Mouse (Mus musculus) heart, postnatal 25 days (tissue): ENCODE data around the gene Slc25a11. TPM values are rescaled to one million over a fixed set of nuclear protein-coding genes. Genes with fewer than 3 reads are reported as not detected.

ENCODE experiments used
- DNase-seq: peaks from one replicate; pipeline ENCODE4 v3.0.0; 2022; ENCODE audit warnings: low spot score
- intact Hi-C: fragments of 180-260 bp; cut with DNase I; formaldehyde crosslinking; loops from one replicate; pipeline ENCODE4 v1.15.1; 2025
- total RNA-seq, 2 experiments: library from RNA; stranded (reverse); gene quantifications; 2 replicates each; pipeline ENCODE4 v1.2.3; 2021

Slc25a11 gene
- total RNA-seq, 2 experiments from 2014 or later, result 550 to 562 TPM

GRCm38 (mm10) chr11:70668771-70669505 is 21.7 kb upstream of the Slc25a11 start, which contains the start of gene Spag7:
Spag7 (minus strand) TSS chr11:70669416.
- intact Hi-C loops, result loop anchor here (2.0 kb wide), 1 partner anchor 14 kb away; the partner anchor contains the start of gene Pfn1
- DNase-seq, result peak; percentile 98

DNA sequence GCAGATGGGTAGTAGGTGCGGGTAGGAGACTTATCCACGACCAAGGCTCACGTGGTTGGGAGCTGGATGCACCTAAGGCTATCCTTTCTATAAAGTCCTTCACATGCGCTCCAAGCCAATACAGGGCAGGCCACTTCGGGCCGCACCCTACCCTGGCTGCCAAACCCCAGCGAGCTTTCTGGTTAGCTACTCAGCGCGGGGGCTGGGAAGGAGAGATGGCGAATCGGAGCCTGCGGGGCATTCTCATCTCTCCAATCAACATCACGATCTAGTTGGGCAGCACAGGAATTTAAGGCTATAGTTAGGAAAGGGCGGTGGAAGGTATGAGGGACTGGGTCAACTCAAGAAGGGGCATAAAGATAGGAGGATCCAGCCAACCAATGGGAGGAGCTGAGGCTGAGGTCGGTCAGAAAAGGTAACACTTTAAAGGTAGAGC is 21.1 kb upstream of the Slc25a11 start:
- intact Hi-C loops, result loop anchor here (2.0 kb wide), 1 partner anchor 14 kb away; the partner anchor contains the start of gene Pfn1
- no peak for DNase-seq

DNA sequence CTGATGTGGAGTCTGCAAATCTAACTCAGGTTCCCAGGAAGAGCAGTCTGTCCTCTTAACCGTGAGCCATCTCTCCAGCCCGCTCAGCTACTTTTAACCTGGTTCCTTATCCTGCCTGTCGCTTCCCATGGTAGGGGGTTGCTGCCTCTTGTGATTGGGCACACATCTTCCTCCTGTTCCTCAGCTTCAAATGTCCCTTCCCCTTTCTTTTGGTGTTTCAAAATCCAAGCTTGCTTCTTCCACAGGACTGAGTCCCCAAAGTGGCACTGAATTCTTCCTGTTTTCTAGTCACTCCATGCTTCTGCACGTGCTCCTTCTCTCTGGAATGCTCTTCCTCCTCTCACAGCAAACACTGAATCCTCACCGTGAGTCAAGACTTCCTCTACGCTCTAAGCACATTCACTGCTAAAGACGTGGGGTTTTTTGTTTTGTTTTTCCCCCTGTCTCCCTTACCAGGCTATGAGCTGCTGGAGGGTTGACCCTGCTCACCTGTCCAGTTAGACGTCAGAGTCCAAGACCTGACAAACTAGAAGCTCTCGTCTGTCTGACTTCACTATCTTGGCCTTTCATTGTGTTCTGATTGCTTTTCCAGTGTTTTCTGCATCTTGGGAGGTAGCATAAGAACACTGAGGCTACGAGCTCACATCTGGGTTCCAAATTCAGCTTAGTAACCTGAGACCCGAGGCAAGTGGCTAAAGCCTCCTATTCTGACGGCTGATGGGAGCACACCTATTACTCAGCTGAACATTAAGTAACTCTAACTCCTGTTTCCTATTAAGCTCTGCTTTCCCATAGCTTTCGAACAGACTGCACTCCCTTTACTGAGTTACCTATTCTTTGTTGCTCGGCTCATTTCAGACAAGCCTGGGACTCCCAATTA is 20.2 kb upstream of the Slc25a11 start:
- intact Hi-C loops, result loop anchor here (2.0 kb wide), 1 partner anchor 13 kb away; the partner anchor contains the start of gene Pfn1

GRCm38 (mm10) chr11:70666687-70667086 is 19.4 kb upstream of the Slc25a11 start:
- no peak for DNase-seq
- intact Hi-C loops, result no loop called here

More for the DNA sequence above, 20.2 kb upstream of the Slc25a11 start:
- DNase-seq, result no peak

GRCm38 (mm10) chr11:70664741-70665140 is 17.5 kb upstream of the Slc25a11 start:
- DNase-seq, result no peak
- intact Hi-C loops, result no loop called here

- no peak for DNase-seq
- intact Hi-C loops, result no loop called here
These were observed 16.7 kb upstream of the Slc25a11 start for GRCm38 (mm10) chr11:70663957-70664356.

DNA sequence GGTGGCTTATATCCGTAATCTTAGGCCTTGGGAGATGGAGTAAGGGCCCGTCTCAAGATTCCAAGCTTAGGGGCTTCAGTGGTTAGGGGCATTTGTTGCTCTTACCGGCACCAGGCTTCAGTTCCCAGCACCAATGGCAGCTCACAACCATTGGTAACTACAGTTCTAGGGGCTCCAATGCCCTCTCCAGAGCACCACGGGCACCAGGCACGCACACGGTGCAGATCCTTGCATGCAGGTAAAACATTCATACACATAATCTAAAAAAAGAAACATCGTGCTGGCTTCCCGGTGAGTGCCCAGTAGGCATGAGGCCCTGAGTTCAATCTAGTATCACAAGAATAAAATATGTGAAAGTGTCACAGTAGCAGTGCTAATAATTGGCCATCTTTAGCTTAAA is 15.8 kb upstream of the Slc25a11 start:
- intact Hi-C loops, result no loop called here
- DNase-seq, result no peak

DNA sequence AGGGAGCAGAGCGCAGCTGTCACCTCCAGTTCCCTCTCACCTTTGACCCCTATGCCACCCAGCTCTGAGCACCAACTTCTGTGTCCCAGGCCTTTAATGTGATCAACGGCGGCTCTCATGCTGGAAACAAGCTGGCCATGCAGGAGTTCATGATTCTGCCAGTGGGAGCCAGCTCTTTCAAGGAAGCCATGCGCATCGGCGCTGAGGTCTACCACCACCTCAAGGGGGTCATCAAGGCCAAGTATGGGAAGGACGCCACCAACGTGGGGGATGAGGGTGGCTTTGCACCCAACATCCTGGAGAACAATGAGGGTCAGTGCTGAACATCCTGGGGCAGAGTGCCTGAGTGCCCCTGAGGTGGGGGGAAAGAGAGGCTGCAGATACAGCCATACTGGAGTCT is 13.3 kb upstream of the Slc25a11 start:
- DNase-seq, result no peak
- intact Hi-C loops, result no loop called here

DNA sequence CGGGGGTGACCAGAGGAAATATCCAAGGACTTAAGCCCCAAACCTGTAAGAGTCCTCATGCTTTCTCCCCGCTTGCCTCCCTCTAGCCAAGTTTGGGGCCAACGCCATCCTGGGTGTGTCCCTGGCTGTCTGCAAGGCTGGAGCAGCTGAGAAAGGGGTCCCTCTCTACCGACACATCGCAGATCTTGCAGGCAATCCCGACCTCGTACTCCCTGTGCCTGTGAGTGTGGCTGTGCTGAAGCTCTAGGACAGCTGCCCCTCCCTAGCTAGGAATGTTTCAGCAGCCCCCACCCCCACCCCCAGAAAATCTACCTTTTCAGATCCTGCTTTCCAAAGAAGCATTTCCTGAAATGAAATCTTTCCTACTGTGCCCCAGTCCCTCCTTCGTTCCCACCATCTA is 11.7 kb upstream of the Slc25a11 start:
- intact Hi-C loops, result loop anchor here (10.0 kb wide), 1 partner anchor 644 kb away; the partner anchor contains the start of genes Acadvl and Dlg4
- DNase-seq, result no peak

GRCm38 (mm10) chr11:70658521-70658920 is 11.2 kb upstream of the Slc25a11 start:
- intact Hi-C loops, result loop anchor here (10.0 kb wide), 1 partner anchor 644 kb away; the partner anchor contains the start of genes Acadvl and Dlg4
- DNase-seq, result no peak

- intact Hi-C loops, result loop anchor here (10.0 kb wide), 1 partner anchor 643 kb away; the partner anchor contains the start of genes Acadvl and Dlg4
- no peak for DNase-seq
These were observed 10.7 kb upstream of the Slc25a11 start for GRCm38 (mm10) chr11:70657991-70658390.

- no peak for DNase-seq
- intact Hi-C loops, result loop anchor here (10.0 kb wide), 1 partner anchor 643 kb away; the partner anchor contains the start of genes Acadvl and Dlg4
These were observed 10.3 kb upstream of the Slc25a11 start for GRCm38 (mm10) chr11:70657573-70657972.

- intact Hi-C loops, result loop anchor here (10.0 kb wide), 1 partner anchor 642 kb away; the partner anchor contains the start of genes Acadvl and Dlg4
- no peak for DNase-seq
These were observed 9.7 kb upstream of the Slc25a11 start, which contains the start of gene Eno3 for GRCm38 (mm10) chr11:70656964-70657363. Eno3 (plus strand) TSS chr11:70657202.

- DNase-seq, result peak; percentile 59
- intact Hi-C loops, result loop anchor here (10.0 kb wide), 1 partner anchor 642 kb away; the partner anchor contains the start of genes Acadvl and Dlg4
These were observed 9.2 kb upstream of the Slc25a11 start for GRCm38 (mm10) chr11:70656456-70656927.

DNA sequence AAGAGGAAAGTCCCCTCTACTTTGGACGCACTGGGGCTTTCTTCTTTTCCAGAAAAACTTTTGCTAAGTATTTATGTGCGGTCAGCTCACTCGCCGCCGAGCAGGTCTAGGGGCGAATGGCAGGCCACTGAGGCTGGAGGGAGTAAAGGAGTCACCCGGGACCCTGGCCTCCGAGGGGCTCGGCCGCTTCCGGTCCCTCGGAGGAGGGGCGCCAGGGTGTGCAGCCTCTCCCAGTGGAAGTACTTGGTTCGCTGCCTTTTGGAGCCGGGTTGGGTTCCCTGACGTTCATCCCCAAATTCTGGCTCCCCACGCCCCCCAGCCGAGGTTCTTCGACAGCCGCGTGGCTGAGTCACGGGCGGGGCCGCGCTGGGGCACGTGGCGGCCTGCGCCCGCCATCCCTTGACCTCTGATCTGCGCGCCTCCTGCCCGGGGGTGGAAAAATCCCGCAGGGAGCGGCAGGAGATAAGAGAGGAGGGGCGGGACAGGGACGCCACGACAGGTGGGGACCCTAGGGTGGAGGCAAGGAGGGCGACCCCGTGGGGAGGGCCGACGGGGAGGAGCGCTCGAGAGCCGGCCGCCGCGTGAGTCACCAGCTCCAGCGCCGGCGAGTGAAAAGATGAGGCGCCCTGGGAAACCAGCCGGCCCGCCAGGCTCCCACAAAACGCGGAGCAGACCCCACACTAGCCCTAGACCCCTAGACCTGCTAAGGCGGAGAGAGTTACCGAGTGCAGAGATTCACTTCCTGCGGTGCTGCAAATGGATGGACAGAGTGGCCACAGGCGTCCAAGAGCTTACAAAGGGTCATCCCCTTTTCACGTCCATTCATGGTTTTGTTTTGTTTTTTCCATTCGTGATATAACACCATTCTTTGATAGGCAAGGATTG is 8.5 kb upstream of the Slc25a11 start:
- peak; percentile 67 for DNase-seq
- intact Hi-C loops, result loop anchor here (2.0 to 10.0 kb wide), 2 partner anchors 13 to 641 kb away; partner anchors contain the start of genes Acadvl, Dlg4 and Spag7

- intact Hi-C loops, result loop anchor here (2.0 to 10.0 kb wide), 2 partner anchors 14 to 640 kb away; partner anchors contain the start of genes Acadvl, Dlg4 and Spag7
These were observed 7.8 kb upstream of the Slc25a11 start for GRCm38 (mm10) chr11:70654923-70655570.

DNA sequence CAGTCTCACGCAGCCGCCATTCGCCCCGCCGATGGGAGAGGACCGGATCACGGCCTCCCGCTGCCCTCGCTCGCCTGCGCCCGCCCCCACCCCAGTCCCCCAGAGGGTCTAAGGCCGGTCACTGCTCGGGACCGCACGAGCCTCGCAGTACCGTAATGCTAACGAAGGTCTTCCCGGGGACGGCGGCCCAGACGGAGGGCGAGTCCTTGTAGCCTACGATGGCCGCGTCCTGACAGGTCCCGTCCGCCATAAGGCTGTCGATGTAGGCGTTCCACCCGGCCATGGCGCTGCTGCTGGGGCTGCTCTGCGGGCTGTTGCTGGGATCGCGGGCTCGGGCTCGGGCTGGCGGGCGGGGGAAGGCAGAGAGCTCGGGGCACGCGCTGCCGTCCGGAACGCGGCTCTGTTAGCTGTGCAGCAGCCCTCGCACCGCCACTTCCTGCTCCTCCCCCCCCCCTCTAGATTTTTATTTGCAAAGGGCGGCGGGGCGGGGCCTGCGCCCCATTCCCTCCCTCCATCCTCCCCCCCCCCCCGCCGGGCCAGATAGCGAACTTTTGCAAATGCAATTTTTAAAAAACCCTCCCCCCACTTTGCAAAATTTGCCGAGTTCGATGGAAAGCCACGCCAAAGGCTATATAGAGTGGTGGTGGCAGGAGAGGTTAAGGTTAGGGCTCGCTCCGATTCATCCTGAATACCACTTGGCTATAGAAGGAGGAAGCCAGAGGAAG is 7.1 kb upstream of the Slc25a11 start, which contains the start of gene Pfn1:
TSS of gene Pfn1 (minus strand) at position 447 of the 725 bp plus-strand sequence.
- intact Hi-C loops, result loop anchor here (2.0 to 10.0 kb wide), 2 partner anchors 14 to 640 kb away; partner anchors contain the start of genes Acadvl, Dlg4 and Spag7
- DNase-seq, result peak; percentile 50

More at GRCm38 (mm10) chr11:70654923-70655570, 7.8 kb upstream of the Slc25a11 start:
- DNase-seq, result peak; percentile 71
